Mouse (Mus musculus): ENCODE results near the gene Kdelr2. TPM values are rescaled to one million over a fixed set of nuclear protein-coding genes. Genes with fewer than 3 reads are reported as not detected.

The Kdelr2 gene
- polyA plus RNA-seq, 1 experiment from 2014 or later, result 281 TPM

GRCm38 (mm10) chr5:143363678-143364615 lies 39.7 kb upstream of the Kdelr2 start:
- no peak overlapping the region for H3K27ac ChIP-seq (replicated peaks; ENCODE audit: low read depth, low read length)
- peak overlapping the region; percentile 51 for H3K4me3 ChIP-seq (ENCODE audit: low read depth, low read length)
- H3K27me3 ChIP-seq (ENCODE audit: control insufficient read depth, insufficient read depth, low read length), result peaks cover 22% of the 10 kb centered on the region
- no peaks in the 10 kb centered on the region for H3K4me1 ChIP-seq (ENCODE audit: control insufficient read depth, insufficient read depth, low read length)
- under 1% methylated on average over 47 of the region's 47 CpGs for WGBS
- H3K36me3 ChIP-seq (ENCODE audit: control insufficient read depth, insufficient read depth, low read length), result no peaks in the 10 kb centered on the region
- DNase-seq (ENCODE audit: low spot score) (peak; percentile 85), ATAC-seq (ENCODE audit: insufficient number of reproducible peaks, low FRiP score, low TSS enrichment, low read depth) (peak; percentile 81)
- peak overlapping the region; percentile 49 for H3K9ac ChIP-seq (ENCODE audit: low read length)
- no peaks in the 10 kb centered on the region for H3K9me3 ChIP-seq (ENCODE audit: control insufficient read depth, low read length)
- peak overlapping the region; percentile 94 for H3K4me2 ChIP-seq (ENCODE audit: low read depth, severe bottlenecking)

GRCm38 (mm10) chr5:143367931-143368330 lies 35.7 kb upstream of the Kdelr2 start:
- Histone ChIP-seq H3K4me1 (ENCODE audit: control insufficient read depth, insufficient read depth, low read length) (peaks cover 7% of the 10 kb centered on the region), H3K4me3 (ENCODE audit: low read depth, low read length) (no peak overlapping the region), H3K9me3 (ENCODE audit: control insufficient read depth, low read length) (no peaks in the 10 kb centered on the region), H3K4me2 (ENCODE audit: low read depth, severe bottlenecking) (no peak overlapping the region), H3K36me3 (ENCODE audit: control insufficient read depth, insufficient read depth, low read length) (no peaks in the 10 kb centered on the region), H3K27me3 (ENCODE audit: control insufficient read depth, insufficient read depth, low read length) (peaks cover 59% of the 10 kb centered on the region), H3K9ac (ENCODE audit: low read length) (no peak overlapping the region), H3K27ac (replicated peaks; ENCODE audit: low read depth, low read length) (no peak overlapping the region)
- DNase-seq (ENCODE audit: low spot score) (no peak), ATAC-seq (ENCODE audit: insufficient number of reproducible peaks, low FRiP score, low TSS enrichment, low read depth) (no peak)
- 76% methylated on average over 3 of the region's 3 CpGs for WGBS

GRCm38 (mm10) chr5:143369611-143370255 lies 33.9 kb upstream of the Kdelr2 start:
- no peaks in the 10 kb centered on the region for H3K36me3 ChIP-seq (ENCODE audit: control insufficient read depth, insufficient read depth, low read length)
- DNase-seq (ENCODE audit: low spot score), result peak; percentile 36
- peak overlapping the region; percentile 36 for H3K4me2 ChIP-seq (ENCODE audit: low read depth, severe bottlenecking)
- WGBS, result 1% methylated on average over 30 of the region's 36 CpGs
- H3K4me1 ChIP-seq (ENCODE audit: control insufficient read depth, insufficient read depth, low read length), result peaks cover 9% of the 10 kb centered on the region
- ATAC-seq (ENCODE audit: insufficient number of reproducible peaks, low FRiP score, low TSS enrichment, low read depth), result no peak
- no peaks in the 10 kb centered on the region for H3K9me3 ChIP-seq (ENCODE audit: control insufficient read depth, low read length)
- peaks cover 76% of the 10 kb centered on the region for H3K27me3 ChIP-seq (ENCODE audit: control insufficient read depth, insufficient read depth, low read length)
- H3K4me3 ChIP-seq (ENCODE audit: low read depth, low read length), result no peak overlapping the region
- H3K9ac ChIP-seq (ENCODE audit: low read length), result no peak overlapping the region
- no peak overlapping the region for H3K27ac ChIP-seq (replicated peaks; ENCODE audit: low read depth, low read length)

GRCm38 (mm10) chr5:143370416-143371145 lies 33.1 kb upstream of the Kdelr2 start:
- Histone ChIP-seq H3K4me3 (ENCODE audit: low read depth, low read length) (no peak overlapping the region), H3K27me3 (ENCODE audit: control insufficient read depth, insufficient read depth, low read length) (peaks cover 79% of the 10 kb centered on the region), H3K9me3 (ENCODE audit: control insufficient read depth, low read length) (no peaks in the 10 kb centered on the region), H3K9ac (ENCODE audit: low read length) (no peak overlapping the region), H3K36me3 (ENCODE audit: control insufficient read depth, insufficient read depth, low read length) (no peaks in the 10 kb centered on the region), H3K4me1 (ENCODE audit: control insufficient read depth, insufficient read depth, low read length) (peaks cover 9% of the 10 kb centered on the region), H3K27ac (replicated peaks; ENCODE audit: low read depth, low read length) (no peak overlapping the region), H3K4me2 (ENCODE audit: low read depth, severe bottlenecking) (peak overlapping the region; percentile 36; the same call in 1 of the 2 replicates)
- DNase-seq (ENCODE audit: low spot score) (no peak), ATAC-seq (ENCODE audit: insufficient number of reproducible peaks, low FRiP score, low TSS enrichment, low read depth) (no peak)
- 25% methylated on average over 17 of the region's 17 CpGs for WGBS

GRCm38 (mm10) chr5:143371146-143371510 lies 32.5 kb upstream of the Kdelr2 start:
- H3K9me3 ChIP-seq (ENCODE audit: control insufficient read depth, low read length), result no peaks in the 10 kb centered on the region
- H3K4me3 ChIP-seq (ENCODE audit: low read depth, low read length), result no peak overlapping the region
- peaks cover 9% of the 10 kb centered on the region for H3K4me1 ChIP-seq (ENCODE audit: control insufficient read depth, insufficient read depth, low read length)
- no peak overlapping the region for H3K9ac ChIP-seq (ENCODE audit: low read length)
- 59% methylated on average over 4 of the region's 4 CpGs for WGBS
- no peak for DNase-seq (ENCODE audit: low spot score)
- peaks cover 77% of the 10 kb centered on the region for H3K27me3 ChIP-seq (ENCODE audit: control insufficient read depth, insufficient read depth, low read length)
- ATAC-seq (ENCODE audit: insufficient number of reproducible peaks, low FRiP score, low TSS enrichment, low read depth), result no peak
- H3K4me2 ChIP-seq (ENCODE audit: low read depth, severe bottlenecking), result no peak overlapping the region
- H3K27ac ChIP-seq (replicated peaks; ENCODE audit: low read depth, low read length), result no peak overlapping the region
- H3K36me3 ChIP-seq (ENCODE audit: control insufficient read depth, insufficient read depth, low read length), result no peaks in the 10 kb centered on the region

- under 1% methylated on average over 35 of the region's 35 CpGs for WGBS
- no peak for ATAC-seq (ENCODE audit: insufficient number of reproducible peaks, low FRiP score, low TSS enrichment, low read depth)
- no peaks in the 10 kb centered on the region; the same call in 1 of the 2 replicates for H3K9me3 ChIP-seq (ENCODE audit: control insufficient read depth, low read length)
- no peak overlapping the region for H3K27ac ChIP-seq (replicated peaks; ENCODE audit: low read depth, low read length)
- H3K4me2 ChIP-seq (ENCODE audit: low read depth, severe bottlenecking), result peak overlapping the region; percentile 43
- no peaks in the 10 kb centered on the region for H3K36me3 ChIP-seq (ENCODE audit: control insufficient read depth, insufficient read depth, low read length)
- no peak overlapping the region for H3K9ac ChIP-seq (ENCODE audit: low read length)
- peak overlapping the region; percentile 13; the same call in 1 of the 2 replicates for H3K4me3 ChIP-seq (ENCODE audit: low read depth, low read length)
- peaks cover 73% of the 10 kb centered on the region for H3K27me3 ChIP-seq (ENCODE audit: control insufficient read depth, insufficient read depth, low read length)
- peak; percentile 37 for DNase-seq (ENCODE audit: low spot score)
- peaks cover 9% of the 10 kb centered on the region for H3K4me1 ChIP-seq (ENCODE audit: control insufficient read depth, insufficient read depth, low read length)
Measured at GRCm38 (mm10) chr5:143372818-143373217, 30.8 kb upstream of the Kdelr2 start.

- no peak overlapping the region for H3K4me2 ChIP-seq (ENCODE audit: low read depth, severe bottlenecking)
- WGBS, result 10% methylated on average over 21 of the region's 21 CpGs
- no peak overlapping the region for H3K27ac ChIP-seq (replicated peaks; ENCODE audit: low read depth, low read length)
- H3K36me3 ChIP-seq (ENCODE audit: control insufficient read depth, insufficient read depth, low read length), result no peaks in the 10 kb centered on the region
- H3K9ac ChIP-seq (ENCODE audit: low read length), result no peak overlapping the region
- ATAC-seq (ENCODE audit: insufficient number of reproducible peaks, low FRiP score, low TSS enrichment, low read depth) (peak; percentile 45), DNase-seq (ENCODE audit: low spot score) (peak; percentile 86)
- H3K27me3 ChIP-seq (ENCODE audit: control insufficient read depth, insufficient read depth, low read length), result peaks cover 49% of the 10 kb centered on the region
- no peaks in the 10 kb centered on the region; the same call in 1 of the 2 replicates for H3K9me3 ChIP-seq (ENCODE audit: control insufficient read depth, low read length)
- peaks cover 3% of the 10 kb centered on the region; the same call in 1 of the 2 replicates for H3K4me1 ChIP-seq (ENCODE audit: control insufficient read depth, insufficient read depth, low read length)
- H3K4me3 ChIP-seq (ENCODE audit: low read depth, low read length), result no peak overlapping the region
Measured at GRCm38 (mm10) chr5:143375242-143375641, 28.4 kb upstream of the Kdelr2 start.

- Histone ChIP-seq H3K4me1 (ENCODE audit: control insufficient read depth, insufficient read depth, low read length) (peaks cover 3% of the 10 kb centered on the region; the same call in 1 of the 2 replicates), H3K4me2 (ENCODE audit: low read depth, severe bottlenecking) (no peak overlapping the region), H3K36me3 (ENCODE audit: control insufficient read depth, insufficient read depth, low read length) (no peaks in the 10 kb centered on the region), H3K27me3 (ENCODE audit: control insufficient read depth, insufficient read depth, low read length) (peaks cover 40% of the 10 kb centered on the region), H3K27ac (replicated peaks; ENCODE audit: low read depth, low read length) (no peak overlapping the region), H3K4me3 (ENCODE audit: low read depth, low read length) (no peak overlapping the region), H3K9me3 (ENCODE audit: control insufficient read depth, low read length) (no peaks in the 10 kb centered on the region; the same call in 1 of the 2 replicates), H3K9ac (ENCODE audit: low read length) (no peak overlapping the region)
- DNase-seq (ENCODE audit: low spot score) (no peak), ATAC-seq (ENCODE audit: insufficient number of reproducible peaks, low FRiP score, low TSS enrichment, low read depth) (no peak)
- 86% methylated on average over 4 of the region's 4 CpGs for WGBS
Measured at GRCm38 (mm10) chr5:143376156-143376555, 27.5 kb upstream of the Kdelr2 start.
